Mouse (Mus musculus) layer of hippocampus, postnatal 25 days (tissue): ENCODE measurements at regions not wholly inside any gene's neighbourhood (a gene's known extent, or its start where the extent isn't known, plus 50 kb on each side); places are given as distances from the start of the nearest gene placed in this dataset.
A peak's percentile ranks its signal among the peaks of the same experiment; 100 is the strongest.

Source experiments
- DNase-seq, 2 experiments: peaks; one replicate each; pipeline ENCODE4 v3.0.0; 2022; ENCODE audit warnings: mixed read lengths in 2 of 2, low spot score in 1 of 2; ENCODE audit errors: extremely low spot score in 1 of 2

DNA sequence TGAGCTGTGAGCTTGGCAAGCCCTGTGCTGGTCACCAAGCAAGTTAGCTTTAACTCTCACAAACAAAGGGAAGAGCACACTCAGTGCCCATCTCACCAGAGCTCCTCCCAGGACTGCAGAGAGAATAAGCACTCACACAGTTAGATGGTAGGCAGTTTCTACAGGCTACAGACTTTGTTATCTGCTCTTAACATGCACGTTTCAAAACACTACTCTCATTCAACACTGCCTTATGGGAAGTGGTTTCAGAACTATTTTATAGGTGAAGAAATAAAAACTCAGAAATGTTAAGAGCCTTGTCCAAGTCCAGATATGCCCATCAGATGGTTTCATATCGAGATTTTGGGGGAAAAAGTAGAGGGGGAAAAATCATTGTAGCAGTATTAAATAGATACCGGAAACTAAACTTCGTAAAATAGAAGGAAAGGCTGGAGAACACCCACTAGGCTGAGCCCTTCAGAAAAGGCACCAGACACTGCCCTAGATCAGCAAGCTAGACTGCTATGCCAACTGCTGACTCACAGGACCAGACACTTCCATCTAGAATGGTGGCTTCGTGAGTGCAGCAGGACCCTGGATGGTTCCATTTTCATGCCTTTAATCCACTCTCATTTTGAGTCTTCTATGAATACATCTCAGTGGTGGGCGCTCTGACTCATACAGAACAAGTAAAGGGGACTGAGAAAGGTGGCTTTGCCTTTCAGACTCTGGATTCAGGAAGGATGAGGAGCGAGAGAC is 51.3 kb upstream of the Serbp1 start:
- DNase-seq, result no peak

DNA sequence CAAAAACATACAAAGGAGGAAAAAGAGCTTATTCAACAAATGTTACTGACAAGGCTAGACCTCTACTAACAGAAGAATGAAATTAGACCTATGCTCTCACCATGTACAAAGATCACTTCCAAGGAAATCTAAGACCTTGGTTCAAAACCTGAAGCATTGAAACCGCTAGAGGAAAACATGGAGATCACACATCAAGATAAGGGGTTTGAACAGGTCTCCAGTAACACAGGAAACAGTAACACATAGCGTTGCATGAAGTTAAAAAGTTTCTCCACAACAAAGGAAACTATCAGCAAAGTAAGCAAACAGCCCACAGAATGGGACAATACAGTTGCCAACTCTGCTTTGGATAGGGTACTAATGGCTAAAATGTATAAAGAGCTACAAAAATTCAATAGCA is 53.3 kb upstream of the Serbp1 start:
- DNase-seq, result no peak

DNA sequence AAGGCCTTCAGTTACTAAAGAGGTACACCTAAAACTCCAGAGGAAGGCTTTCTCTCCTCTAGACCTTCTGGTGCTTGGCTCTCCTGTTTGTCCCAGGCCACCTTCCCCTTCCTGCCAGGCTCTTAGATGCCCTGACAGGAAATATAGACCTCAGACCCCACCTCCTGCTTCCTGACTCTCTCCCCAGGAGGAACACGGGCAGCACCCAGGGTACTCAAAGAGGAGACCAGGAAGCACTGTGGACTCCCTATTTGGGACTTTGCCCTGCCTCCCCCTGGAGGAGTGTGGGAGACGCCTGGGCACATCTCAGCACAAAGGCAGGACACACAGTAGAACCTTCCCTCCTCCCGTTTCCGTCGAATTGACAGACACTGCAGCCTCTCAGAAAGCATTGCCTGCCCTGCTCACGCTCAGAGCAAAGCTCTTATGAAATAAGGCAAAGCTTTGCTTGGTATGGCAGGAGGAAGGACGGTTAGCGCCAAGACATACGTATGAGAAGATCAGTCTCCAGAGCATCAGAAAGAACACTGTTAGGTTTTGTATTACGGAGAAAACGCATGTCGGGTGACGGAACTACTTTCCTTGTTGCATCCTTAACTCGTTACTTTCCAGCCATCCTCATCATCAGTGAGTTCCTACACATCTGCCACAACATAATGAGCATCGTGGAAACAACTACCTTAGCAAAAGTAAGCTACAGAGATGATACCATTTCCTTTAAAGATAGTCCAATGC is 54.3 kb upstream of the Serbp1 start:
- no peak for DNase-seq

DNA sequence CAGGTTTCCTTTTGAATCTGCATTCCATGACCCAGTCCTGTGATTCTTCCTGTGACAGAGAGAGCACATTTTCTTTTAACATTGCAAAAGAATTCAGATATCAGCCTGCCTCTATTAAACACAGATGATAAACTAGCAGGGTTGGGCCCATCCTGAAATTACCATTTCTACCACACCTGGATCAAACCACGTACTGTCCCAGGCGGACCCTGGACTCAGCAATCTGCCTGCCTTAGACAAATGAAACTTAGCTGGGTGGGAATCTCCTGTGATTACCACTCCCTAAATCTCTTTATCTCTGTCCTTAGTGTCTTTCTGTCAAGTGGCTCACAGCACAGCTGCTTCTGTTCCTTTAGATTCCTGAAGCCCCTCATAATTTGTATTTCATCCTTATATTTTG is 55.5 kb upstream of the Serbp1 start:
- DNase-seq, result no peak

DNA sequence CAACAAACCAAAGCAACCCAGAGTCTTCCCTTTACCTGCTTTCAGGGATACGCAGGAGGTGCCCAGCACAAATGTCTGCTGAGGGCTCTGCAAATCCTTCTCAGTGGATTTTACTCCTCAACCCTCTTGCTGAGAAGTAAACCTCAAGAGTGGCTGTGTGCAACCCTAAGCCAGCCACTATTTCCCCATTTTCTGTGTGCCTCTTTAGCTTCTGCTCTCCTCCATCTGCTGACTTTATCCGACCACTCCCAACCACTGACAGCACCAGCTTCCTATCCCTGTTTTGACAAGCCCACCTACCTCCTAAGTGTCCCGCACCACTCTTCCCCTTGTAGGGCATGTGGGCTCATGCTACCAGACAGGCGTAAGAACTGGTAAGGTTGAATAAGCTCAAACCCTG is 56.5 kb upstream of the Serbp1 start:
- DNase-seq, result no peak

DNA sequence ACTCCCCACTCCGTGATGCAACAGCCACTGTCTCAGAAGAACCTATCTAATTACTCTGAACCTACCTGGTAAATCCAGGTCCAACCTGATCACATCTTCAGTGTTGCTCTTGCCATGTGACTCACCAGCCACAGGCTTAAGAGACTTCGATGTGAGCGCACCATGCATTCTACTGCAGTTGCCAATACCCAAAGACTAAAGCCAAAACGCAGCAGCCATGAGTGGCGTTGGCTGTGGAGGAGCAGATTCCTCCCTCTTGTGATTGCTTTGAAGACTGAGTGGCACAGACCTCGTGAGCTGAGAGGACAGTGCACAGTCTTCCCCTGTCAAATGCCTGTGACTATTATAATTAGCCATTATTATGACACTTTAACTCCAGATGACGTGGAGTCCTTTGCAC is 58.6 kb upstream of the Serbp1 start:
- DNase-seq, result no peak

DNA sequence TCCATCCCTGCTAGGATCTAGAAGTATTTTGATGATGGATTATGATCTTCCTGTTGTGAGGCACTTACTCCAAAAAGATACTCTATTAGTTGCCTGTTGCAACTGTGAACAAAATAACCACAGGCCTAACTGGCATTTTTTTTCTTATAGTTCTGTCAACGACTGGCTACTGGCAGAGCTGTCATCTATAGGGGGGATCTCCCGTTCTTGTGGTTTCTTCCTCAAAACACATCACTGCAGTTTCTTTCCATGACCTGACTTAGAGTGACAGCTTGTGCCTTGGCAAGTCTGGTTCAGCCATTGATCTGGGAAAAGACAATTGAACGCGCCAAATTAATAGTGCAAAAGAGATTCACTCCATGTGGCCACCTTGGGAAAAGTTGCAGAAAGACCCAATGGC is 59.4 kb upstream of the Serbp1 start:
- no peak for DNase-seq

DNA sequence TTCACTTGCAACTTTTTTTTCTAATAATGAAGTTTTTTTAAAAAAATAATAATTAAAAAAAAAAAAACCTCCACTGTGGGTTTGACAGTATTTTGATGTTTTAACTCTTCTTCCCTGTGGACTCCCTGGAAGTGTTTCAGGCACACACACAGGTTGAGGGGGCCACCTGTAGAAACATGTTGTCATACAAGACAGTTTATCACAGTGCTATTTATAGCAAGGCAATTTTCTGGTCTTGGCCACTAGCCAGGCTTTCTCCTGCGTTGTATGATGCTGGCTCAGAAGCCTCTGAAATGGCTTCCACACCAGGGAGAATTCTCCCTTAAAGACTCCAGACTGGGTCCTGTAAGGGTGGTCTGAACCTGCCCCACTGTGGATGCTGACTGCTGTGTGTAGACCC is 59.9 kb upstream of the Serbp1 start:
- DNase-seq, result no peak

DNA sequence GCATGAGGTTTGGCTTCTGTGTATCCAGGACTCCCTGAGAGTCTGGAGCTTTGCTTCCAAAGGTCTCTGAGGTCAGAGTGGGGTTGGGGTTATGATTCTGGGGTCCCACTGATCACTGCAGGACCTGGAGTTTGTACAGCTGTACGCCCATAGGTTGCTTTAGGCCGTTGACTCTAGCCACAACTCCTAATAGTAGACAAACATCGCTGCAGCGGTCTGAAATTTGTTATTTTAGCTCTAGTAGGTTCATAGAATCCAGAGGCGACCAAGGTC is 67.4 kb upstream of the Serbp1 start:
- no peak for DNase-seq

DNA sequence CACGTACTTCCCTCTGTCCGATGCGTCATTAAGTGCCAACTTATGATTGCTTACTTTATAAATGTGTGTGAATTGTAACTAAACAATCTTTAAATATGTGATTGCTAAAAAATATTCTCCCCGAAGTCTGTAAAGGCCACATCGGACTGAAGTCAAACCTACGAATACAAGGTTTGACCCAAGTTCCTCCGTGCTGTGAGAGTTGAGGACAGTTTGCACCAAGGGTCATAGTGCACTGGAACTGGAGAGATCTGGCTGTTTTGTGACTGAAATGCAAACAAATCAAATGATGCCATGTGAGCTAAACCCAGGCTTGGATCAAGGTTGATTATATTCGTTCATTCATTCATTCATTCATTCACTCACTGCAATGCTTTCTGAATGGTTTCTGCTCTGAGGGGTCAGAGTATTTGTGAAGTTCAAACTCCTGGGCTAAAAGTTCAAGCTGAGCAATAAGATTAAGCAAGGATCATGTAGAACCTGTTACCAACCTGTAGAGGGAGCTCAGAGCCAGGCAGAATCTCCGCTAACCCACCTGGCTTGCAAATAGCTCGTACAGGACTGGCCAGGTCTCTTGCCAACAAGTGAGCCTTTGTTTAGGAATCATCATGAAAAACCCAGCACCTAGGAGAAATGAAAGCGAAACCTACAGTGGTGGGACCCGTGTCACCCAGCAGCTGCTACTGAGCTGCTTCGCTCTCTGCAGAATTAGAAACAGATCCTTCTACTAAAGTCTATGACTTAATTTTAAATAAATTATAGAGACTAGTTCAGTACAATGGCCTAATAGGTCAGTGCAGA is 67.9 kb upstream of the Serbp1 start:
- peak; percentile 9 to 31 for DNase-seq

DNA sequence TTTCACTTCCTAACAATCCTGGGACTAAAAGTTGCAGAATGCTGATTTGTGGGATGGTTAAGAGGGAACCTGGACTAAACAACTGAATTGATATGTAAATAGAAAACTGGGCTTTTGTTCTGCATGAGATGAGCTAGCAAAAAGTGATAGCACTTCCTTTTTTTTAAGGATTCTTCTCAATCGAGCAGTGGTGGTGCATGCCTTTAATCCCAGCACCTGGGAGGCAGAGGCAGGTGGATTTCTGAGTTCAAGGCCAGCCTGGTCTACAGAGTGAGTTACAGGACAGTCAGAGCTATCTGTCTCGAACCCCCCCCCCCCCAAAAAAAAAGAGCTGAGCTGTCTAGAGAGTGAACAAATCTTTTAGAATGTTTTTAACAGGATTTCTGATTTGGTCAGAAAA is 69.2 kb upstream of the Serbp1 start:
- no peak for DNase-seq

DNA sequence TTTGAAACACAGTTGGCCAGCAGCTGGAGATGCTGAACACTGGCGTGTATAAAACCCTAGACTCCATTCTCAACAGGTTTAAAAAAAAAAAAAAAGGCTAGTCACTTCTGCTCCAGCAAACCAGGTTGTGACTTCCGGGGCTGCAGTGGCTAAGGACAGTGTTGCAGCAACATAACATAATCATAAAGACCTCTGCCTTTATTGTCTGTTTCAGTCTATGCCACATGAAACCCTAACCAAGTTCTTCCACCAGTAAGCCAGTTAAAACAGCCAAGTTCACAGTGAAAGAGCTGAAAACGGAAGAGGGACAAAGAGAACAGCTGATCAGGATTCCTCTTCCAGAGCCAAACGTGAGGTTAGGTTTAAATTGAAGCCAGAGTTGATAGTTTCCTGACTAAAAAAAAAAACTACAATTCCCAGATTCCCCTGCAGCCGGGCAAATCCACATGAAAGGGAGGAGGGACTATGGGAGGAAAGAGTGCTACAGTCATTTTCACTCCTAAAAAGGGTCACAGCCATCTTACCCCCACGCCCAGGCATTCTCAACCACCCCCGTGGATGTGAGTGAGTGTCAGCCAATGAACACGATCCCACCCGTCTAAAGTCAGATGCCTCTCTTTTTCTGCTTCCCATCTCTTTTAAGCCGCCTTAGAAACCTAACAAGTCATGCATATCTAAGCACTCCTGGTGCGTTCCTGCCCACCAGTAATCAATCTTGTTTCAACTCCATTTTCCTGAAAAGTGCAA is 69.8 kb upstream of the Serbp1 start:
- DNase-seq, result peak; percentile 24 to 31

DNA sequence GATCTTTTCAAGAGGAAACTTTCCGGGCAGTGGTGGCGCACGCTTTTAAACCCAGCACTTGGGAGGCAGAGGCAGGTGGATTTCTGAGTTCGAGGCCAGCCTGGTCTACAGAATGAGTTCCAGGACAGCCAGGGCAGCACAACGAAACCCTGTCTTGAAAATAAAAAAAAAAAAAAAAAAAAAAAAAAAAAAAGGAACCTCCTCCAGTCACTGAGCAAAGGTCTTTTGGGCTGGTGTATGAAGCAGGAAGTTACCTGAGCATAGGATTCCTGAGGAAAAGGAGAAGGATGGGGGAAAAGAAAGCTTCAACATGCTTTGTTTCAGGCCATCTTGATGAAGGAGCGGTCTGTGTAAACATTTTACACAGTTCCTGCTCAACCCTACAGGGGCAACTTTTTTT is 72.9 kb upstream of the Serbp1 start:
- no peak for DNase-seq

DNA sequence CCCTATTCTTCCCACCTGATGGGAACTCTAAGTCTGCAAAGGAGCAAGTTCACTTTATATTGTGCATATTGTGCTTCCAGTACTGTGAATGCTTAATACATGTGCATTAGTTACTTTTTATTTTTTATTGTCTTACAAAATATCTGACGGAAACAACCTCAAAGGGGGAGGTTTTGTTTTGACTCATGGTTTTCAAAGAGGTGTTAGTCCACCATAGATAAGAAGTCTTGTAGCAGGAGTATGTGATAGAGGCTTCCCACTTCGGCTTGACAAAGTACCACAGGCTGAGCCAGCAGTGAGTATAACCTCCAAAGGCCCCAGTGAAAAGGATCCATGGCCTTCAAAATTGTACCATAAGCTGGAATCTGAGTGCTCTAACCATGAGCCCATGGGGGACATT is 74.0 kb upstream of the Serbp1 start:
- no peak for DNase-seq

DNA sequence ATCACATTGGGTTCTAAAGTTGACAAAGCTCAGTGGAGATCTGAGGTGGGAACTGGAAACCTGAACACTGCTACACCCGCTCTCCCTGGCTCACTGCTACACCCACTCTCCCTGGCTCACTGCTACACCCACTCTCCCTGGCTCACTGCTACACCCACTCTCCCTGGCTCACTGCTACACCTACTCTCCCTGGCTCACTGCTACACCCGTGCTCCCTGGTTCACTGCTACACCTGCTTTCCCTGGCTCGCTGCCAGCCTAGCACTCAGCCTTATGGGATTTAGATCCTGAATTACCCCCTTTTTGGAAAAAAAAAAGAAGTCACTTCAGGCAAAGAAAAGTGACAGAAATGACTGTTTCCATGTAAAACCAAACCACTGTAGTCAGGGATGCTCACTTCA is 75.2 kb upstream of the Serbp1 start:
- no peak for DNase-seq

DNA sequence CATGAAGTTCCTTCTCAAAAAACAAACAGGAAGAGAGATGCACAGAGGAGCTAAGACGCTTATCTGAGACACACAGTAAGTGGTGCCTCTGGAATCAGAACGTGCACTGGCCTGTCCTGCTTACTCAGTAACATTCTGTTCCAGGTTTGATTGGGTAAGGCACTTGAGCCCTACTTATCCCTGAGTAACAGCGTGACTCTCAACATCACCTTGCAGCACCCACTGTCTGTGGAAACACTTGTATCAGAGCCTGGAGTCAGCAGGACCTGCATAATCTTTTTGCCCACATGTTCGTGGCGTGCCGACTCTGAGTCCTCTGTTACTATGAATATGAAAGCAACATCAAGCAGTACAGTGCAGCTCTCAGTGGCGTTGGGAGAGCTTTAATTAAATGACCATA is 76.4 kb upstream of the Serbp1 start:
- no peak for DNase-seq

DNA sequence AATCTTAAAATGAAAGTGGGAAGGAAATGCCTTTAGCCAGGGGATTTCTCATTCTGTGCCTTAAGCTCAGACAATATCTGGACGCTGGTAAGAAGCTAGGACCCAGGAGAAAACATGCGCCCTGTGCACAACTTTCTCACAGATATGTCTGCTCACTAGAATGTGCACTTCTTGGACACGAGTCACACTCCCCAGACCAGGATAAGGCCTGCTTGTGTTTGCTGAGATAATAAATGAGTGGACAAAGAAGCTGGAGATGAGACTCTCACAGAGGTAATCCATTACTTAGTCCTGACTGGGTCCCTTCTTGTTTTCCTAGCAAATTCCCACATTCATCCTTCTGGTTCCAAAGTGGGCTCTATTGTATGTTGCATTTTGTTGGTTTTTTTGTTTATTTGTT is 77.4 kb upstream of the Serbp1 start:
- no peak for DNase-seq

DNA sequence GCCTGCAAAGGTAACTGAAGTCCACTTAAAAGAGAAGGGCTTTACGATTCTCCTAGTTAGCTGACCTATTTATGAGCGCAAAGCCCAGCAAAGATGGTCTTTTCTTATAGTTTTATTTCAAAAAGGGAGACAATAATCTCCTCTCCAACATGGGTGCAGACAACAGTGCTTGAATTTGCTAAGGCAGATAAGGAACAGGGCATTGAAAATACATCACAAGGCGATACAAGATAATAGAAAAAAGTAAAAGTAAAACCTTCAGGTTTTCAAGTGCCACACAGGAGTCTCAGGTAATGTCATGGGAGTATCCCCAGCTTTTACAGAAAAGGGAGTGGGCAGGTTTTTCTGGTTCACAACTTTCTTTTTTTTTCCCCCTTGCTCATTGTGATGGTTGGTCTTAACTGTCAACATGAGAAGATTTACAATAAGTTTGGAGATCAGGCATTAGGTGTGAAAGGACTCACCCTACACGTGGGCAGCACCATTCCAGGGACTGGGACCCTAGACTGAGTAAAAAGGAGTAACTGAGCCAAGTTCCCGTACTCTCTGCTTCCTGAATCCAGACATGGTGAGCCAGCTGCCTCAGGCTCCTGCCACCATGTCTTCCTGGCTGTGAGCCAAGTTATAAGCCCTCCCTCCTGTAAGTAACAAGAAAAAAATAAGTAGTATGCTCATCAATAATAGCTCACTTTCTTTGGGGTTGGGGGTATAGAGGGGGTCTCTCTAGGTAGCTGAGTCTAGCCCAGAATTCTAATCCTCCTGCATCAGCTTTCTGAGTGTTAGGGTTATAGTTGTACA is 78.1 kb upstream of the Serbp1 start:
- no peak for DNase-seq

DNA sequence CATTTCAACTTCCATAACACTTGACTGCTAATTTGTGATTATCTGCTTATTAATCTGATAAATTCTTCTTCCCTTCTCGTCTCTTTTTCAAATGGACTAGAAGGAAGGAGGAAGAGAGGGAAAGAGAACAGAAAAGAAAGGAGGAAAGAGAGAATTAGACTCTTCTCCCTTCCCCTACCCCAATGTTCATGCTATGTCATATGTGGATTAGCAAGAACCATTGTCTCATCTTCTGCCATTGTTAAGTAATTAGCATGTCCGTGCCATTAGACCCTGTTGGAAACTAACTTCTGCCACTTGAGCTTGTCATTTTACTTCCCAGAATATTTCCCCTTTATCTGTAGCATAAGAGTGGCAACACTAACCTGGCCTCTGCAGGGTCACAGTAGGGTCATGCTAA is 78.8 kb upstream of the Serbp1 start:
- no peak for DNase-seq

DNA sequence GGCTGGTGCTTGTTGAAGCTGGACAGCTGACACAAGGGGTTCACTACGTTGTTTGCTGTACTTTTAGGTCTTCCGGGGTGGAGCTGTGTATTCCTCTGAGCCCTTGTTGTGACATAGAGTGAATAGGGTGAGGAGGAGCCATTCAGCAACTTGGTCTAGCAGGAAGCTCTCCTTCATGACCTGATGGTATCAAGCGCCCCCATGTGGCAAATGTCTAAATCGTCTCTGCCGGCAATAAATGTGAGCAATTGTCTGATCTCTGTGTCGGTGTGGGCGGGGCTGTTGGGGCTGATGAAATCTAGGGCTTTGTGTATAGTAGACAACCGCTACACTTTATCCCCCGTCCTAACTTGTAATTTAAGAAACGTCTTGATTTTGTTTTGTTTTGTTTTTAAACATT is 79.2 kb upstream of the Serbp1 start:
- DNase-seq, result peak; percentile 64 to 90
